Mouse (Mus musculus) spleen, postnatal 36 days (tissue): ENCODE measurements around the gene Banf2.

Experiments
- DNase-seq, 2 experiments: peaks; one replicate each; pipeline ENCODE4 v3.0.0; 2022; ENCODE audit warnings: low spot score in 2 of 2, mixed read lengths in 1 of 2

The Banf2 gene

DNA sequence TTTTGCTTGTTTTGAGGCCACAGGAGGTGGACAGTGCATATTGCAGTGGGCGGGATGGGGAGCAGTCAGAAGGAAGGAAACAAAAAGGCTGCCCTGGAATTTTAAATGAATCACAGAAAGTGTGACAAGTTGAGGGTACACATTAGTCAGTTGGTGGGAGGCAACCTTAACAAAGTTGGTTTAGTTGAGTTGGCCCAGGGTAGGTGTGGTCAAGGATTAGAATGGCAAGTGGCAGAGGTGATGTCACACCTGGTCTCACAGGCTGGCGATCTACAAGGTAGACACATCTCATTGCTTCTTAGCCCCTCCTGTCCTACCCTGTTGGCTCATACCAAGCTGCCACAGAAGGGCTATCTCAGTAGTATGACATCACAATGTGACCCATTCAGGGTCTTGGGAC lies at the start of gene Banf2:
Gene Banf2 (plus strand): TSS at position 396 of the 400 bp plus-strand sequence.
- no peak for DNase-seq

DNA sequence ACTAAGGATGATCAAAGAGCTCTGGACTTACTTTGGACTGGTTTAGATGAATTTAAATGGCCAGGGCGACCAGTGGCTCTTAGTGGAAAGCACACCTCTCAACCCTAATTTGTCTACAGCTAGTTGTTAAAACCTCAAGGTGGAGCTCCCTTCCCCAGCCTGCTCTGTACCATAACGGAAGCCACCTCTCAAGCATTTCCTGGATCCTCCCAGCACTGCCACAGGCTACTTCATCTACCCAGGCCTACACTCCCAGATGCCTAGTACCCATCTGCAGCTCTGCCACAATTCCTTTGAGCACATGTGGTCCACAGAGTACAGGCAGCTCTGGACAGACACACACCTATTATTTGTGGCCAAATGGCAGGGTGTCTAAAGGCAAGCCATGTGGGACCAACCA lies 49.4 kb upstream of the Banf2 start:
- no peak for DNase-seq

DNA sequence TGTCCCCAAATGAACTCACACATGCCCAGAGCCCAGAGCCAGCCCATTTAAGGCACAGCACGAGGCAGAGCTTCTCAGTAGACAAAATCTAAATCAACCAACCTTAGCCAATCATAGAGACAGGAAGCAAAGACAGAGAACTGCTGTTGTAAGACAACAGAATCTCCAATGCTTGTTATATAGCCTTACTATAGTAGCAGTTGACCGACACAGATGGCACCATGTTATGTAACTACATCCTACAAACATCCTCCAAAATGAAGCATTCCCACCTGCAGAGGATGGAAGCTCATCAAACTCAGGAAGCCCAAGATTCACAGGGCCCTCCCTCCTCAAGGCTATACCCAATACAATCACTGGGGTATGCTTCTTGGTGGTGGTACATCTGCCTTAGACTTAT lies 45.4 kb upstream of the Banf2 start:
- no peak for DNase-seq

DNA sequence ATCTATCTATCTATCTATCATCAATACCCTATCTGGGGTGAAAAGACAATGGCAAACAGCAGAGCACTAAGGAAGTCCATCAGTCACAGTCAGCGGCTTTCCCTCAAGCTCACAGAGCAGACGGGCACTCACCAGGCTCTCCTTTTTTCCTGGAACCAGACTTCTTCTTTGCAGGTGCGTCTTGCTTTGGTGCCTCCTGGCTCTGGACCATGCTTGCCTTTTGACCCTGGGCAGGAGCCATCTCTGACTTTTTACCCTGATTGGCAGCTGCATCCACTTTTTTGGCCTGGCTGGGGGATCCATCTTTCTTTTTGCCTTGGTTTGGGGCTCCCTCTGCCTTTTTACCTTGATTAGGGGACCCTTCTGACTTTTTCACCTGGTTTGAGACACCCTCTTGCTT lies 44.8 kb upstream of the Banf2 start:
- DNase-seq: no peak

DNA sequence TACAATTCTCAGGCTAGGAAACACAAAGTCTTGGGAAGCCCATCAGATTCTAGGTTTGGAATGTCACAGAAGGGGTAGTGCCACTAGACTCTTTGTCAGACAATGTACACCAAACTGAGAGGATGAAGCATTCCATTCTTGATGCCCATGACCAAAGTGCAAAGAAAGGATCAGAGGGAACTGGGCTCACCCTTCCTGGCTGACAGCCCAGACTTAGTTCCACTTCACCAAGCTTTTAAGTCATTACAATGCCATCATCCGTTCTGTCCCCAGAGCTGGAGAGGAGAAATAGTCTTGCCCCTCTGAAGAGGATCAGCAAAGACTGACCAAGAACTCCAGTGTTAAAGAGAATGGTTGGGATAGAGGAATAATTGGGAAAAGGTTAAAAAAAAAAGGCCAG lies 41.9 kb upstream of the Banf2 start:
- no peak for DNase-seq

DNA sequence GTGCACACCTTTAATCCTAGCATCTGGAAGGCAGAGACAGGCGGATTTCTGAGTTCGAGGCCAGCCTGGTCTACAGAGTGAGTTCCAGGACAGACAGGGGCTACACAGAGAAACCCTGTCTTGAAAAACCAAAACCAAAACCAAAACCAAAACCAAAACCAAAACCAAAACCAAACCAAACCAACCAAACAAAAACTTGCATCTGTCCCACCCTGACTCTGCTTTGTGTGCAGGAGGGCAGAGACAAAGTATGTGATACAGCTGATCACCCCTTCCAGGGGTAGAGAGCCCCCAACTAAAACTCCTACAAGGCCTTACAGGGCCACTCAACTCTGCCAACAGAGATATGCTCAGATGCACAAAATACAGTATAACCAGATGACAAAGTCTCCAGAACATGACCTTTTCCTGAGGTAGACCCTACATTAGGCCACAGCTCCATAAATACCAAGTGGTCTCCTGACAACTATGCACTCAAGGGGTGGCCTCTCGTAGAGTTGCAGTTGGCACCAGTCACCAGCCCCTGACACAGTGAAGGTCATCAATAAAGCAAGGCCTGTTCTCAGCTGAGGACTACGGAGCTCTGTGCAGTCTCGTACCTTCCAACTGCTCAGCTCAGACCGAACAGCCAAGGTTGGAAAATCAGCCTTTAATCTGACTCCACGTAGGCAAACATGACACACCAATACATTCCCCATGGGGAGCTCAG lies 40.7 kb upstream of the Banf2 start:
- DNase-seq: no peak

DNA sequence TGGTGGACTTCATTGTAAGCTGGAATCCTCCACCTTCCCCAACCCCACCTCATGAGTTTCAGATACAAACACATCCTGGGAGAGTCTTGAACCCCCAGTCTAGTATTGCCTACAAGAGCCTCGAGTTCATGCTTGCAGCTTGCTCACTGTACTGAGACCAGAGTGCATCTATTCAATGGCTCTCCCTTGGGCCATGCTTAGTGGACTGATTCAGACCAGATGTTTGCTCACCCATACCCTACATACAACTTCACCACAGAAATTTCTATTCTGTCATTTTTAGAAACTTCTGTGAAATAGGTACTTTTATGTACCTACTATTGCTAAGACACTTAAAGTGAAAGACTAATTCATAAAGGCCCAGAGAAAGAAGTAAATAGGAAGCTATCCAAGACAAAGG lies 39.9 kb upstream of the Banf2 start:
- no peak for DNase-seq

DNA sequence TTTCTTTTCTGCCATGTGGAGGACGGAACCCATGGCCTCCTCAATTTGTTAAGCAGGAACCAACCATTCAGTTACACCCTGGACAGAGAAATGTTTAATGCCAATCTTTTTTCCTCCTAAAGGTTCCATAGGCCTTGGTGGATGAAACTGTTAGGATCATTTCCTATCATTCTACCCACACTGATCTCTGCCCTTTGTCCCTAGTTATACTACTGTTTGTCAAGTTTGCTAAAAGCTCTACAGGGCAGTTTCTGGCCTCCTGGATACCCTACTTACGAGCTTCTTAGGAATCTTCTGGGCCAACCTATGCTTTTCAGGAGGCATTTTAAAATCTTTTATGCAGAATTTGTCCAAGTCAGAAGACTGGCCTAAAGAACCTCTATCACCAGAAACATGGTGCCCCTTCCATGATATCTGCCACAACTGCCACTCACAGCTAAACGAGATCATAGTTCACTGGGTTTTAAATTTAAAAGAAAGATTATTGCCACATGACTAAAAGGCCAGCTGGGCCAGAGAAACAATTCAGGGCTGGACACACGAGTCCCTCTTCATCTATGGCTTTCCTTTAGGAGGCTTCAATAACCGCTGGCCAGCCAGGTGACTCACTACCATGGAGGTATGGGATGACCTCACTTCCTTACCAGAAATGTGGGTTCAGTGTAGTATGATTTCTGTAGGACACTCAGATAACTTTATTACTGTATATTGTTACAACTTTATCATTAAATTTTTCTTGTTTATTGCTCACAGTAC lies 30.5 kb upstream of the Banf2 start:
- no peak for DNase-seq

DNA sequence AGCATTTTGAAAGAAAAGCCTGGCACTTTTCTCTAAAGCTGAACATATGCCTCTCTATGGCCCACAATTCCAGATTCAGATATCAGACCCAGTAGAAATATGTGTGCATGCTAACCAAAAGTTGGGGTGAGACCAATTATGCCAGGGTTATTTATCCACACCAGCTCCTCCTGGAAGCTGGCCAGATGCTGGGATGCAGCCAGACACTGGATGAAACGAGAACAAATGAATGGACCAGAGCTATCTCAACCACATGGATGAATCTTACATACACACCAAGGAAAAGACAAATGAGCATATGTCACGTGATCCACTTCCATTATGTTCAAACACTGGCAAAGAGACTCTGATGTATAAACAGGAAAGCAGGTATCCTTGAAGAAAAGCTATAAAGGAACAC lies 29.3 kb upstream of the Banf2 start:
- DNase-seq: no peak

DNA sequence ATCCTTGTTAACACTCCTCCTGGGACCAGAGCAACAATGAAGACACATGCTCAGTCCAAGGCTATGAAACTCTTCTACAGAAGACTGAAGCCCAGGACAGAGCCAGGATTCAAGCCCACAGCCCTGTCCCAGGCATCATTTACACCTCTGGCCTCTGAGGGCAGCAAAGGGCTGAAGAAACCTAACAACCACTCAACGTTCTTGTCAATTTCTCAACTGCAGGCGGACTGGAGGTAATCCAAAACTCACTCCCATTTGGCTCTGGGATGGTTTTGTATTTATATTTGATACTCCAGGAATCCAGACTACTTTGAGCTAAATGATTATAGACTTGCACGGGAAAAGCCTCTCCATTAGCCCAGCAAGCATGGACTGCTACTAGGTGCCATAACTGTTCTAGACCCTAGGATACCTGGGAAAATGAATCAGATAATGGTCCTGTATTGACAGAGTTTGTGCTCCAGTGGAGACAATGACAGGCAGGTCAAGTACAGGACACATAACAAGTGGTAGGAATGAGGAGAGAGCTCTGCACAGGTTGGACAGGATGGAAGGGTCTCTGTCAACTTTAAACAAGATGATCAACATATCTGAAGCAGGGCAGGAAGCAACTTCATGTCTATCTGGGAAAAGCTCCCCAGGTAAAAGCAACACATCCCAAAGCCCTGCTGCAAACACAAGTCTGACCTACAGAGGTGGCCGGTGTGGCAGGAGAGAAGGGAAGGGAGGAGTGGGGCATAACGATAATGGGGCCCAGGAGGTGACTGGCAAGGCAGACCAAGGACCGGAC lies 27.5 kb upstream of the Banf2 start:
- DNase-seq: no peak

DNA sequence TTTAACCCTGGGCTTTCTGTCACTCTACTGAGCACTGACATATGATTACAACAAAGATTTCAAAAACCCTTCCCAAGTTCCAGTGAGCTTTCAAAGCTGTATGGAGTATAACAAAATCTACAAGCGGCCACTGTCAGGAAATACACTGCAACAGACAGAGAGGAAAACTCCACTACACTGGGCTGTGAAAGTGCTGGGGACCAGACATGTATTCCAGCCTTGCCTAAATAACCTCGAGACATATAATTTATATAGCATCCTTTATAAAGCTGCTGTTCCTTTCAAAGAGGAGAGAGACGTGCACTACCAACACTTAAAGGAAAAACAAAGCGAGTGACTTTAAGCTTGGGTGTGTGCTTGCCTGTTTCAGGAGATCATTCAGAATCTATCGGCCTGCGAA lies 26.2 kb upstream of the Banf2 start:
- DNase-seq: no peak

DNA sequence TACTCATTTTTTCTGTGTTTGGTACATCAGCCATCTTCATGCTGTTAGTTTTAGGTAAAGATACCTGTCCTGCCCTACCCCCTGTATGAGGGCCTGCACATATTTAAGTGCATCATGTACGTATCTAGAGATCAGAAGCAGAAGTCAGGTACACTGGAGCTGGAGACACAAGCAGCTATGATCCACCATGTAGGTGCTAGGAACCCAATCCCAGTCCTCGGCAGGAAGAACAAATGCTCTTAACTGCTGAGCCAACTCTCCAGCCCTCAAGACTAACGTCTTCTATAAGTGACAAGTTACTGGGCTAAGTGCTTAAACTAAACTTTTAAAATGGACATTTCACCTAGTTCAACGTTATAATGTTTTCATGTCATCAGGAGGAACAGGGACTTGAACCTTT lies 25.6 kb upstream of the Banf2 start:
- no peak for DNase-seq

DNA sequence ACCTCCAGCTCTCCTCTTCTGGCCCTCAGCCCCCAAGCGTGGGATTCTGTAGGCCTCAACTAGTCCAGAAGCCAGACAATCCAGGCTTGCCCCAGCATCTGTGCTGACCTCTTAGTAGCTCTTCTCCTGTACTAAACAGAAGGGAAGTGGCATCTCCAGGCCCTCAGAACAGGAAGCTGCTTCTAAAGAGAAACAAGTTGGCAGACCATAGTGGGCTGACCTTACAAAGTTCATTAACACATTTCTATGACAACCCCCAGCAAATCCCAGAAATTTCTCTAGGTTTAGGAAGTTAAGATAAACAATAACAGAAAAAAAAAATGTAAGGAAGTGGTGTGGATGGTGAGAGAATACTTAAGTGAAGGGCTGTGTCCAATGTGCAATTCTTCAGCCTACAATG lies 23.8 kb upstream of the Banf2 start:
- peak in 1 of 2 experiments; percentile 30 for DNase-seq

DNA sequence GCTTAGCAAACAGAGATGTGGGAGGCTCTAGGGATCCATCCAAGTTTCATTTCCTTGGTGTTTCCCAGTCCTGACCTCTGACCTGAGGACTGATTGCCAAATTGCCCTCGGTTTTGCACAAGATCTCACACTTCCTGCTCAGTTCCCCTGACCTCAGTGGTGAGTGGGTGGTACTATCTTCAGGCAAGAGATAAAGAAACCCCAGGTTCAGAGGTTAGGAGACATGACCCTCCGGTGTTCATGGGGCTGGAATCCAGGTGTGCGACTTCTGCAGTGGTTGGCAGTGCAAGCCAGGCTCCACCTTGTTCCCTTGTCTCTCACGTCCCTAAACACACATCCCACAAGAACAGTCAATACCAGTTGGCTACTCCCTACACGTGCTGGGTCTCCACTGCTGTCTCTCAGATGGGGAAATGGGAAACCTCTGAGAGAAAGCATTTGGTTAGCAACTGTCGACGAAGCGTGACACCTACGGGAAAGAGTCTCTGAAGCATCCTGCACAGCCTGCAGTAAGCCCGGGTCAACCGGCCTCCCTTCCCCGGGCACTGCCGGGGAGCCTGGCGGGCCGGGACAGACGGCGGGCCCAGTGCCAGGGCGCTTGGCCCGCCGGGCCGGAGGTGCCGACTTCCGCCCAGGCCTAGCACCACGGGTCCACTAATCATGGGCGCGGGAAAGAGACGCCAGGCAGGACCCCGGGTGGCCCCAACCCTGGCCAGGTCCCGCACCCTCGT lies 23.1 kb upstream of the Banf2 start:
- DNase-seq: peak; percentile 46 to 61

DNA sequence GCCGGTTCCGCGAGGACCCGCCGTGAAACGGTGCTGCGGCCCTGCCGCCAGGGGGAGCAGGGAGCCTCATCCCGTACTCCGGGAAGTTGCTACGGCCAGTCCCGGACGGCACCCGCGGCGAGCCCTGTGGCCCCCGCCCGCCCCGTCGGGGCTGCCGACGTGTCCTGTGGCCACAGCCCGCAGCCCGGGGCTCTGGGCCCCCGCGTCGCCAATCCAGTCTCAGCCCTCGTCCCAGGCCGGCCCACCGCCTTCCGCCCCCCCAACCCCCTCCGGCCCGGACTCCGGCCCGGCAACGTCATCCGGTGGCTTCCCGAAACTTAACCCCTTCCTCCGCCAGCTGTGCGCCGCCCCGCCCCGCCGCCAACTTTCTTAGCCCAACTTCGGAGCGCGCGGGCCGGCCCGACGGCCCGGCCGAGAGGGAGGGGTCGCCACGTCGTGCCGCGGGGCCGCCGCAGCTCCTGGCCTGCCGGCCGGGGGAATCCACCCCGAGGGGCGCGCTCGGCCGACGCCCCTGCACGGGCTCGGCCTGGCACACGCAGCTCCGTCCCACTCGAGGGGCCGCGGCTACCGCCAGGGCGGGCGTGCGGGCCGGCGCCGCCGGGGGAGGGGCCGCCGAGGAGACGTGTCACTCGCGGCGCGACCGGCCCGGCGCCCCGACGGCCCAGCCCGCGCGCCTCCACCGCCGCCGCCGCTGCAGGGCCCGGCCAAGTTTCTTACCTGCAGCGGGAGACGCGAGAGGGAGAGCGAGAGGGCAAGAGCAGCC lies 22.4 kb upstream of the Banf2 start:
- DNase-seq: peak; percentile 80 to 83

DNA sequence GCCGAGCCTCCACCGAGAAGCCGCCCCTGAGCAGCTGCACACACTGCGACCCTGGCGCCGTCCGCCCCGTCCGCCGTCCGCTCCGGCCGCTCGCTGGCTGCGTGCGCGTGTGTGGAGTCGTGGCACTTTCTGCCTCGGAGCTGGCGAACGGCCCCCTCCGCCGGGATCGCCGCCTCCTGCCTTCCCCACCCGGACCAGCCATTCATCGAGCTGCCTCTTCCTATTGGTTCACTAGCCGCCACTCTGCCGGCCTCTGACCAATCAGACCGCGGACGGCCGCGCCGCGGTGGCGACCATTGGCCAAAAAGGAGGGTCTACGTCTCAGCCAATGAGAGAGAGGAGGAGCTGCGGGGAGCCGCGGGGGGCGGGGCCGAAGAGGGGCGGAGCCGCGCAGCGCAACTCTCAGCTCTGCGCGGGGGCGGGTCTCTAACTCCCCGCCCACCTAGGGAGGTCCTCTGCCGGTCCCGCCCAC lies 21.7 kb upstream of the Banf2 start, which contains the start of gene Rrbp1:
Gene Rrbp1 (minus strand): TSS at position 184 of the 472 bp plus-strand sequence.
- peak; percentile 98 for DNase-seq

DNA sequence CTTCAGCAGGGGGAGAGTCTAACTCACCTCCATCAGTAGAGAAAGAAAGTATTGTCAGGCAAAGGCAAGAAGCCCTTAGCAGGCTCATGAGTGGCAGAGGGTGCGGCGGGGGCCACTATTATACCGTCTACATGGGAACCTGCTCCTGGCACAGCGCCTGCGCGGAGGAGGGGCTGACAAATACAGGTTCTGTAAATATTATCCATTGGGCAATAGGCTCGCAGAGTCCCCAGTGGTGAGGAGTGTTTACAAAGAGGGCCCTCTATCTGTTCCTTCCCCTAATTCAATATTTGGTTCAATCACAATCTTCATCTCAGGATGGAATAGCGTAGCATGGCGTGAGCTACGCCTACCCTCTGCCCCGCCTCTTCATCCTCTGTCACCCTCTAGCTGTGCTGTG lies 18.8 kb upstream of the Banf2 start:
- DNase-seq: no peak

DNA sequence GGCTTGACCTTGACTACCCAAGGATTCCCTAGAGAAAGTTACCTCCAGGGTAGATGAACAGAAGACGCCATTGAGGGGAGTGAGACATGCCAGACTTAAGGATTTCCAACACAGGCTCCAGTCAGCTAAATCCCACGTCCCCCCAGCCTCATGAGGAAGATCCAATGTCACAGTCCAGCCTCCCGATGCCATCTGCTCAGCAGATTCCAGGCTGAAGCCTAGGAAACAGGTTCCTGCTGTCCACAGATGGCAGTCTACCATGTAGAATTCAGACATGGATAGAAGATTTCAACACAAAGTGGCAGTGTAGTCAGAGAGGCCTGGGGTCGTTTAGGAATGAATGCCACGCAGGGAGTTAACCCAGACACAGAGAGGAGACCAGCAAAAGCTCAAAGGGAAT lies 18.4 kb upstream of the Banf2 start:
- no peak for DNase-seq

DNA sequence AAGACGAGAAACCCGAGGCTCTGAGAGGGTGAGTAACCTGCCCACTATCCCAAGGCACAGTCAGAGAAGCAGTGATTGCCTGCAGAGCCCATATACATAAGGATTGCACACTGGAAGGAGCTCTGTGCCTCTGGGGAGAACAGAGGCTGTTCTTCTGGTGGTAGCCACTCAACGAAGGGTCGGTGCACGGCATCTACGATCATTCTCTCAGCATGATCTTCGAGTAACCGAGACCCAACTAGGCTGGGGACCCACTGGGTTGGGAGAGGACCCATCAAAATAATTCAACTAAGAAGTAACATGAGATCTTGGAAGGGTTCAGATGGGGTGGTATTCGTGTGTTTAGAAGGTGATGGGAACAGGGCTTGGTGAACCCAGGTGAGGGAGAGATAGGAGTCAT lies 17.0 kb upstream of the Banf2 start:
- DNase-seq: no peak

DNA sequence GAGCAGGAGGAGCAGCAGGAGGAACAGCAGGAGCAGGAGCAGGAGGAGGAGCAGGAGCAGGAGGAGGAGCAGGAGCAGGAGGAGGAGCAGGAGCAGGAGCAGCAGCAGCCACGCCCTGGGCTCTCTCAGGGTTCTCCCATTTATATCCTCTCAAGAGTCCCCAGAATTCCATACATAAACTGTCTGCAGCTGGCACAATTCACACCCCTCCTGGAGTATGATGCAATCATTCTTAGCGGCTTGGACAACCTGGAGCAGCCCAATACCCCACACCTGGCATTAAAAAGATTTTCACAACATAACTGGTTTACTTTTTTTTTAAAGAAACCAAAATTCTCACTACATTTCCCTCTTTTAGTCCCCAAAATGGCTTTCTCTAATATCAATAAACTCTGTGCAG lies 12.9 kb upstream of the Banf2 start:
- no peak for DNase-seq

DNA sequence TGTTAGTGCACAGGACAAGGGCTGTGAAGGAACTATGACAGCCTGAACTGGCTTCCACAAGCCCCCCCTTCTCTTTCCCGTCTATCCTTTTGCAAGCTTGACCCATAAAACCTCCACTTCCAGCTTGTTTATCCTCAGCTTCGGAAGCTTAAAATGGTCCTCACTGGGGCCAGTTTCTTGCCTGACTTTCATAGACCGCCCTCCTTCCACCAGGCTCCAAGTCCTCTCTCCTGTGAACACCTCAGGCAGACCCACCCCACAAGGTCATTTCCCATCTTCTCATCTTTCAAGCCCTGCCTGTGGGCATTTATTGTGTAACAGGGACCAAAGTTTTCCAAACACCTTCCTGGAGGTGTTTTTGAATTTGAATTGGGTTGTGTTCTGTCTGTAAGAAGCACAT lies 10.4 kb upstream of the Banf2 start:
- no peak for DNase-seq
